Mouse (Mus musculus): ENCODE data around the gene Itga2b.

Itga2b gene

GRCm38 (mm10) chr11:102460541-102460940 lies 9.4 kb downstream of the Itga2b start:
- DNase-seq (ENCODE audit: low spot score in 2 of 2): no peak

GRCm38 (mm10) chr11:102455740-102456396 lies 14.1 kb downstream of the Itga2b start:
- DNase-seq (ENCODE audit: low spot score in 2 of 2): peak in 1 of 2 experiments; percentile 49

GRCm38 (mm10) chr11:102453131-102453530 lies 16.8 kb downstream of the Itga2b start:
- no peak for DNase-seq (ENCODE audit: low spot score in 2 of 2)

GRCm38 (mm10) chr11:102449043-102450008 lies 20.6 kb downstream of the Itga2b start:
- peak in 1 of 2 experiments; percentile 36 for DNase-seq (ENCODE audit: low spot score in 2 of 2)

- peak; percentile 61 to 64 for DNase-seq (ENCODE audit: low spot score in 2 of 2)
Measured at GRCm38 (mm10) chr11:102448327-102448726, 21.6 kb downstream of the Itga2b start.

- DNase-seq (ENCODE audit: low spot score in 2 of 2): peak; percentile 70 to 76
Measured at GRCm38 (mm10) chr11:102447497-102447896, 22.4 kb downstream of the Itga2b start, which contains the start of gene Fam171a2. Gene Fam171a2, minus strand, starts transcription at chr11:102447682.

- DNase-seq (ENCODE audit: low spot score in 2 of 2): peak in 1 of 2 experiments; percentile 40
Measured at GRCm38 (mm10) chr11:102446581-102447461, 23.1 kb downstream of the Itga2b start.

GRCm38 (mm10) chr11:102445891-102446361 lies 24.0 kb downstream of the Itga2b start:
- peak in 1 of 2 experiments; percentile 33 for DNase-seq (ENCODE audit: low spot score in 2 of 2)

GRCm38 (mm10) chr11:102445264-102445890 lies 24.5 kb downstream of the Itga2b start:
- peak; percentile 40 to 56 for DNase-seq (ENCODE audit: low spot score in 2 of 2)

- DNase-seq (ENCODE audit: low spot score in 2 of 2): no peak
Measured at GRCm38 (mm10) chr11:102444781-102445180, 25.1 kb downstream of the Itga2b start.

GRCm38 (mm10) chr11:102444321-102444720 lies 25.6 kb downstream of the Itga2b start:
- DNase-seq (ENCODE audit: low spot score in 2 of 2): no peak

GRCm38 (mm10) chr11:102443740-102444139 lies 26.2 kb downstream of the Itga2b start:
- DNase-seq (ENCODE audit: low spot score in 2 of 2): no peak

- DNase-seq (ENCODE audit: low spot score in 2 of 2): no peak
Measured at GRCm38 (mm10) chr11:102442089-102442488, 27.8 kb downstream of the Itga2b start.

- DNase-seq (ENCODE audit: low spot score in 2 of 2): no peak
Measured at GRCm38 (mm10) chr11:102441434-102441833, 28.5 kb downstream of the Itga2b start.

- DNase-seq (ENCODE audit: low spot score in 2 of 2): no peak
Measured at GRCm38 (mm10) chr11:102440255-102440654, 29.7 kb downstream of the Itga2b start.

GRCm38 (mm10) chr11:102439093-102440082 lies 30.5 kb downstream of the Itga2b start:
- DNase-seq (ENCODE audit: low spot score in 2 of 2): no peak

- DNase-seq (ENCODE audit: low spot score in 2 of 2): peak; percentile 83 to 84
Measured at GRCm38 (mm10) chr11:102438212-102439092, 31.5 kb downstream of the Itga2b start.
